Mouse (Mus musculus) liver, embryonic 13.5 days (tissue): Measurements from ENCODE around the gene Ccdc106. TPM values are rescaled to one million over a fixed set of nuclear protein-coding genes. Genes with fewer than 3 reads are reported as not detected.

Source experiments
- ATAC-seq: fragments of 200-750 bp; cut with Nextera tagmentation; 2 replicates; pipeline ENCODE4 v1.8.0; 2017; ENCODE audit warnings: low read depth, mild to moderate bottlenecking, moderate number of reproducible peaks, moderate library complexity
- DNase-seq: peaks from one replicate; pipeline ENCODE4 v3.0.0; 2022
- H3K27ac ChIP-seq: fragments of 300-500 bp; sonication (generic); 2 replicates; pipeline ENCODE4 v1.5.1; 2015; ENCODE audit warnings: moderate library complexity, mild to moderate bottlenecking, inconsistent platforms
- H3K27me3 ChIP-seq: fragments of 300-500 bp; sonication (generic); 2 replicates; pipeline ENCODE4 v1.6.1; 2015; ENCODE audit warnings: mild to moderate bottlenecking, inconsistent platforms
- H3K36me3 ChIP-seq: fragments of 300-500 bp; sonication (generic); 2 replicates; pipeline ENCODE4 v1.6.1; 2015; ENCODE audit warnings: mild to moderate bottlenecking, inconsistent platforms
- H3K4me1 ChIP-seq: fragments of 300-500 bp; sonication (generic); replicated peaks from 2 replicates; pipeline ENCODE4 v1.6.1; 2015; ENCODE audit warnings: inconsistent platforms
- H3K4me2 ChIP-seq: fragments of 300-500 bp; sonication (generic); 2 replicates; pipeline ENCODE4 v1.6.1; 2015; ENCODE audit warnings: inconsistent platforms, mild to moderate bottlenecking, moderate library complexity
- H3K4me3 ChIP-seq: fragments of 300-500 bp; sonication (generic); replicated peaks from 2 replicates; pipeline ENCODE4 v1.5.1; 2015; ENCODE audit warnings: mild to moderate bottlenecking, inconsistent platforms
- H3K9ac ChIP-seq: fragments of 300-500 bp; sonication (generic); 2 replicates; pipeline ENCODE4 v1.6.1; 2015; ENCODE audit warnings: mild to moderate bottlenecking, inconsistent platforms
- H3K9me3 ChIP-seq: fragments of 300-500 bp; sonication (generic); replicated peaks from 2 replicates; pipeline ENCODE4 v1.6.1; 2016; ENCODE audit warnings: inconsistent platforms
- WGBS: fragments of 180-500 bp; shearing (Covaris S2); methylation state at CpG from one replicate; pipeline ENCODE4 v1.1.7; 2015; ENCODE audit not compliant: insufficient replicate concordance; 5-methylcytosine and 5-hydroxymethylcytosine counted together
- polyA plus RNA-seq: library from polyadenylated mRNA; unstranded; fragments of >200 nt; fragmentation: Nextera tagmentation; extraction: Ambion mirVana; gene quantifications from 2 replicates; pipeline ENCODE4 v1.2.1, GENCODE M21; 2015

Ccdc106 gene
- polyA plus RNA-seq, 1 experiment from 2014 or later, result 0.84 TPM

GRCm38 (mm10) chr7:5036136-5036535, 15.8 kb downstream of the Ccdc106 start:
- DNase-seq (no peak), ATAC-seq (no peak)
- 87% methylated on average over 9 of the region's 9 CpGs for WGBS
- Histone ChIP-seq H3K4me1 (peaks cover 27% of the 10 kb centered on the region), H3K27me3 (no peaks in the 10 kb centered on the region), H3K4me3 (no peak overlapping the region), H3K27ac (no peak overlapping the region), H3K36me3 (peaks cover 43% of the 10 kb centered on the region), H3K9ac (no peak overlapping the region), H3K4me2 (no peak overlapping the region), H3K9me3 (peaks cover 11% of the 10 kb centered on the region)

- H3K4me1 ChIP-seq, result peaks cover 27% of the 10 kb centered on the region
- peaks cover 34% of the 10 kb centered on the region for H3K36me3 ChIP-seq
- no peak overlapping the region for H3K27ac ChIP-seq
- H3K4me2 ChIP-seq, result no peak overlapping the region
- H3K27me3 ChIP-seq, result no peaks in the 10 kb centered on the region
- H3K9me3 ChIP-seq, result peaks cover 3% of the 10 kb centered on the region; the same call in 1 of the 2 replicates
- no peak overlapping the region; the same call in 1 of the 2 replicates for H3K9ac ChIP-seq
- no peak for ATAC-seq
- WGBS, result 83% methylated on average over 7 of the region's 7 CpGs
- H3K4me3 ChIP-seq, result no peak overlapping the region
- DNase-seq, result no peak
These were observed 16.7 kb downstream of the Ccdc106 start for GRCm38 (mm10) chr7:5037026-5037425.

- H3K27me3 ChIP-seq, result no peaks in the 10 kb centered on the region
- ATAC-seq (no peak), DNase-seq (no peak)
- 70% methylated on average over 8 of the region's 8 CpGs for WGBS
- H3K4me1 ChIP-seq, result peaks cover 27% of the 10 kb centered on the region
- H3K4me2 ChIP-seq, result peak overlapping the region; percentile 75
- peak overlapping the region; percentile 76 for H3K9ac ChIP-seq
- H3K27ac ChIP-seq, result peak overlapping the region; percentile 88
- peak overlapping the region; percentile 74 for H3K4me3 ChIP-seq
- H3K36me3 ChIP-seq, result peaks cover 30% of the 10 kb centered on the region
- no peaks in the 10 kb centered on the region for H3K9me3 ChIP-seq
These were observed 17.1 kb downstream of the Ccdc106 start for GRCm38 (mm10) chr7:5037467-5037866.

- ATAC-seq, result peak; percentile 98
- Histone ChIP-seq H3K27ac (peak within 1 kb of the TSS; percentile 88), H3K4me3 (peak within 1 kb of the TSS; percentile 74), H3K27me3 (no peaks in the 10 kb centered on the region), H3K9ac (peak within 1 kb of the TSS; percentile 76), H3K4me2 (peak within 1 kb of the TSS; percentile 75), H3K36me3 (peaks cover 22% of the 10 kb centered on the region), H3K9me3 (no peaks in the 10 kb centered on the region), H3K4me1 (peaks cover 27% of the 10 kb centered on the region)
- peak; percentile 92 for DNase-seq
- under 1% methylated on average over 48 of the region's 48 CpGs for WGBS
These were observed 17.9 kb downstream of the Ccdc106 start, which contains the start of gene Zfp784 for GRCm38 (mm10) chr7:5038109-5038732. Gene Zfp784, minus strand, starts transcription at chr7:5038446.

GRCm38 (mm10) chr7:5038940-5039339, 18.6 kb downstream of the Ccdc106 start:
- peaks cover 27% of the 10 kb centered on the region for H3K4me1 ChIP-seq
- DNase-seq (no peak), ATAC-seq (no peak)
- peaks cover 15% of the 10 kb centered on the region; the same call in 1 of the 2 replicates for H3K36me3 ChIP-seq
- peak overlapping the region; percentile 88 for H3K27ac ChIP-seq
- no peaks in the 10 kb centered on the region for H3K27me3 ChIP-seq
- no peaks in the 10 kb centered on the region for H3K9me3 ChIP-seq
- peak overlapping the region; percentile 74 for H3K4me3 ChIP-seq
- peak overlapping the region; percentile 75 for H3K4me2 ChIP-seq
- peak overlapping the region; percentile 76 for H3K9ac ChIP-seq
- WGBS, result 31% methylated on average over 5 of the region's 5 CpGs

- Histone ChIP-seq H3K27me3 (peaks cover 15% of the 10 kb centered on the region), H3K4me1 (peaks cover under 1% of the 10 kb centered on the region; the same call in 1 of the 2 replicates), H3K36me3 (no peaks in the 10 kb centered on the region), H3K27ac (no peak overlapping the region), H3K4me3 (no peak overlapping the region), H3K9ac (no peak overlapping the region), H3K9me3 (no peaks in the 10 kb centered on the region), H3K4me2 (no peak overlapping the region)
- WGBS, result 24% methylated on average over 2 of the region's 2 CpGs
- ATAC-seq (no peak), DNase-seq (no peak)
These were observed 24.6 kb downstream of the Ccdc106 start for GRCm38 (mm10) chr7:5044981-5045380.

GRCm38 (mm10) chr7:5046112-5046511, 25.8 kb downstream of the Ccdc106 start:
- H3K4me3 ChIP-seq, result no peak overlapping the region
- no peak overlapping the region for H3K4me2 ChIP-seq
- H3K36me3 ChIP-seq, result no peaks in the 10 kb centered on the region
- no peak for DNase-seq
- no peaks in the 10 kb centered on the region for H3K9me3 ChIP-seq
- no peak overlapping the region for H3K9ac ChIP-seq
- peaks cover 27% of the 10 kb centered on the region for H3K27me3 ChIP-seq
- WGBS, result 65% methylated on average over 2 of the region's 2 CpGs
- 0 out of 2 replicates have a peak, but pooled peaks cover 4% of the 10 kb centered on the region for H3K4me1 ChIP-seq
- ATAC-seq, result no peak
- H3K27ac ChIP-seq, result no peak overlapping the region

GRCm38 (mm10) chr7:5047313-5047712, 27.0 kb downstream of the Ccdc106 start:
- no peaks in the 10 kb centered on the region for H3K36me3 ChIP-seq
- H3K9me3 ChIP-seq, result no peaks in the 10 kb centered on the region
- H3K9ac ChIP-seq, result no peak overlapping the region
- no peak overlapping the region for H3K4me3 ChIP-seq
- no peak overlapping the region for H3K27ac ChIP-seq
- peaks cover 10% of the 10 kb centered on the region for H3K4me1 ChIP-seq
- WGBS, result 13% methylated on average over 2 of the region's 2 CpGs
- no peak for ATAC-seq
- DNase-seq, result no peak
- peaks cover 39% of the 10 kb centered on the region for H3K27me3 ChIP-seq
- H3K4me2 ChIP-seq, result no peak overlapping the region

GRCm38 (mm10) chr7:5051193-5052192, 31.1 kb downstream of the Ccdc106 start, which contains the start of gene Zfp580:
Gene Zfp580, plus strand, starts transcription at chr7:5051538.
- Histone ChIP-seq H3K4me1 (peaks cover 28% of the 10 kb centered on the region), H3K36me3 (no peaks in the 10 kb centered on the region), H3K4me3 (peak within 1 kb of the TSS; percentile 63), H3K4me2 (peak within 1 kb of the TSS; percentile 71), H3K27ac (no peak within 1 kb of the TSS), H3K9ac (peak within 1 kb of the TSS; percentile 73), H3K9me3 (no peaks in the 10 kb centered on the region), H3K27me3 (peaks cover 81% of the 10 kb centered on the region)
- no peak for DNase-seq
- ATAC-seq, result peak; percentile 53
- 1% methylated on average over 65 of the region's 65 CpGs for WGBS

GRCm38 (mm10) chr7:5052438-5052837, 32.1 kb downstream of the Ccdc106 start:
- peaks cover 32% of the 10 kb centered on the region for H3K4me1 ChIP-seq
- H3K27ac ChIP-seq, result no peak overlapping the region
- no peaks in the 10 kb centered on the region for H3K36me3 ChIP-seq
- DNase-seq (no peak), ATAC-seq (no peak)
- peak overlapping the region; percentile 63 for H3K4me3 ChIP-seq
- 3% methylated on average over 12 of the region's 12 CpGs for WGBS
- H3K9me3 ChIP-seq, result no peaks in the 10 kb centered on the region
- H3K4me2 ChIP-seq, result peak overlapping the region; percentile 71
- H3K27me3 ChIP-seq, result peaks cover 90% of the 10 kb centered on the region
- H3K9ac ChIP-seq, result 0 out of 2 replicates have a peak overlapping the region, but pooled peaks have one; percentile 0

- DNase-seq (no peak), ATAC-seq (0 out of 2 replicates have a peak, but pooled peaks have one; percentile 11)
- Histone ChIP-seq H3K27me3 (peaks cover 95% of the 10 kb centered on the region), H3K9ac (peak overlapping the region; percentile 0; the same call in 1 of the 2 replicates), H3K36me3 (no peaks in the 10 kb centered on the region), H3K9me3 (no peaks in the 10 kb centered on the region), H3K4me2 (peak overlapping the region; percentile 71), H3K4me3 (peak overlapping the region; percentile 63), H3K27ac (no peak overlapping the region), H3K4me1 (peaks cover 32% of the 10 kb centered on the region)
- 7% methylated on average over 45 of the region's 45 CpGs for WGBS
These were observed 32.6 kb downstream of the Ccdc106 start for GRCm38 (mm10) chr7:5052931-5053343.
